Mouse (Mus musculus): ENCODE data around the gene Tuft1. TPM values are rescaled to one million over a fixed set of nuclear protein-coding genes. Genes with fewer than 3 reads are reported as not detected.

Tuft1 gene
- polyA plus RNA-seq, 1 experiment from 2014 or later, result 6.7 TPM

GRCm38 (mm10) chr3:94591066-94591465 lies 67.6 kb downstream of the Tuft1 start:
- Histone ChIP-seq H3K4me2 (replicated peaks; ENCODE audit: low read depth, low read length) (no peak overlapping the region), H3K27ac (ENCODE audit: low read depth, low read length) (no peak overlapping the region), H3K4me3 (ENCODE audit: low read length) (no peak overlapping the region), H3K36me3 (ENCODE audit: control insufficient read depth, insufficient read depth, low read length) (no peaks in the 10 kb centered on the region), H3K27me3 (ENCODE audit: control insufficient read depth, insufficient read depth, low read length) (no peaks in the 10 kb centered on the region), H3K4me1 (ENCODE audit: control insufficient read depth, insufficient read depth, low read length) (no peaks in the 10 kb centered on the region), H3K9me3 (ENCODE audit: control insufficient read depth, low read length) (no peaks in the 10 kb centered on the region; the same call in 1 of the 2 replicates), H3K9ac (ENCODE audit: low read depth, low read length) (no peak overlapping the region)
- ATAC-seq (ENCODE audit: low FRiP score, low TSS enrichment), result no peak
- WGBS, result 76% methylated on average over 5 of the region's 5 CpGs

DNA sequence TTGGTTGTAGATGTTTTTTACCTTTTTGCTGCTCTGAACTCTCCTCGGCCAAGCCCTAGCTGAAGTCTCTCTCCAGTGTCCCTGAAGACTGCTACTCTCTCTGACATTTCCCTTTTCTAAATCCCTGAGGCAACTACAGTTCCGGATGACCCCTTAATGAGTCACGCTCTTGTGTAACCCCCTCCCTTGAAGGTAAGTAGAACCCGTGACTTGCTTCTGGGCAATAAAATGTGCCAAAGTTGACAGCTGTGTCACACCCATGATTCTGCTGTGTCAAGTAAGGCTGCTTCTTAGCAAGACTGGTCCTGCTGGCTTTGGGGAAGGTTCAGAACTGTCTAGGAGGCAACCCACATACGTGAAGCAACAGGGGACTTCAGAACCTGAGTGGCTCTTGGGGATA lies 70.7 kb downstream of the Tuft1 start:
- Histone ChIP-seq H3K4me3 (ENCODE audit: low read length) (no peak overlapping the region), H3K9me3 (ENCODE audit: control insufficient read depth, low read length) (no peaks in the 10 kb centered on the region; the same call in 1 of the 2 replicates), H3K27me3 (ENCODE audit: control insufficient read depth, insufficient read depth, low read length) (no peaks in the 10 kb centered on the region), H3K9ac (ENCODE audit: low read depth, low read length) (no peak overlapping the region), H3K4me2 (replicated peaks; ENCODE audit: low read depth, low read length) (no peak overlapping the region), H3K36me3 (ENCODE audit: control insufficient read depth, insufficient read depth, low read length) (no peaks in the 10 kb centered on the region), H3K27ac (ENCODE audit: low read depth, low read length) (no peak overlapping the region), H3K4me1 (ENCODE audit: control insufficient read depth, insufficient read depth, low read length) (no peaks in the 10 kb centered on the region)
- no peak for ATAC-seq (ENCODE audit: low FRiP score, low TSS enrichment)
- whole genome bisulfite sequencing, result 39% methylated on average over 5 of the region's 5 CpGs

DNA sequence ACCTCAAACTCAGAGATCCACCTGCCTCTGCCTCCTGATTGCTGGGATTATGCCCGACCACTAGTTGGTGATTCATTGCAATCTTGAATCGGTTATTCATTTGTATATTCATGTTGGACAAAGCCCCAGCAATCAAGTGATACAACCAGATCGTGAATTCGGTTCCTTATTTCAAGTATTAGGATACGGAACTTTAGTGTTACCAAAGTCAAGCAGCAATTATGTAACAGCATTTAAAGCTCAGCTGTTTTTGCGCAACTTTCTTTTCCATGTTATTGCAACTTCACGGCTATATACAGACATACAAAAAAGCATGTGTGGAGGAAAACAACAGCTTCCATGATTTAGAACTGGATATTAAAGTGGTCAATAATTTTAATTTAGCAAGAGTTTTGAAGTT lies 75.7 kb downstream of the Tuft1 start:
- Histone ChIP-seq H3K4me2 (replicated peaks; ENCODE audit: low read depth, low read length) (no peak overlapping the region), H3K36me3 (ENCODE audit: control insufficient read depth, insufficient read depth, low read length) (no peaks in the 10 kb centered on the region), H3K27ac (ENCODE audit: low read depth, low read length) (no peak overlapping the region), H3K9ac (ENCODE audit: low read depth, low read length) (no peak overlapping the region), H3K4me3 (ENCODE audit: low read length) (no peak overlapping the region), H3K4me1 (ENCODE audit: control insufficient read depth, insufficient read depth, low read length) (peaks cover 10% of the 10 kb centered on the region; the same call in 1 of the 2 replicates), H3K27me3 (ENCODE audit: control insufficient read depth, insufficient read depth, low read length) (no peaks in the 10 kb centered on the region), H3K9me3 (ENCODE audit: control insufficient read depth, low read length) (no peaks in the 10 kb centered on the region)
- 73% methylated on average over 7 of the region's 7 CpGs for WGBS
- ATAC-seq (ENCODE audit: low FRiP score, low TSS enrichment), result no peak

DNA sequence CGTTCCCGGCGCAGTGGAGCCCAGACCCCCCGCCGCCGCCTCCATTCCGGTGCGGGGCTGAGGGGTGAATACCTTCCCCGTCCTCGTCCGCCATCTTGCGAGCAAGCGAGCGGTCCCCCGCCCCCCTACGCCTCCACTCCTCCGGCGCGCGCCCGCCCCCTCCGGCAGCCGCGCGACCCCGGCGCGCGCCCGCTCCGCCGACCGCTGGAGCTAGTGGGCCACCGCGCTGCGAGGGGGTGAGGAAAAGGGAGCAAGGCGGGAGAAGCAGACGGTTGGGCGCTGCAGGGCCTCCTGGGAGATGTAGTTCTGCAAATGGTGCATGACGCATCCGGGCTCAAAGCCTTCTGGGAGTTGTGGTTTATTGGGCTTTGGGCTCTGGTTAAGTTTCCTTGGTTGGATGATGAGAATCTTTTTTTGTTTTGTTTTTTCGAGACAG lies 76.2 kb downstream of the Tuft1 start, which contains the start of gene Snx27:
Gene Snx27 (minus strand): TSS at position 261 of the 436 bp plus-strand sequence.
- WGBS, result 1% methylated on average over 36 of the region's 42 CpGs
- Histone ChIP-seq H3K9me3 (ENCODE audit: control insufficient read depth, low read length) (no peaks in the 10 kb centered on the region), H3K4me2 (replicated peaks; ENCODE audit: low read depth, low read length) (peak within 1 kb of the TSS; percentile 82), H3K4me1 (ENCODE audit: control insufficient read depth, insufficient read depth, low read length) (peaks cover 10% of the 10 kb centered on the region; the same call in 1 of the 2 replicates), H3K27ac (ENCODE audit: low read depth, low read length) (peak within 1 kb of the TSS; percentile 60; the same call in 1 of the 2 replicates), H3K36me3 (ENCODE audit: control insufficient read depth, insufficient read depth, low read length) (no peaks in the 10 kb centered on the region), H3K4me3 (ENCODE audit: low read length) (peak within 1 kb of the TSS; percentile 90), H3K27me3 (ENCODE audit: control insufficient read depth, insufficient read depth, low read length) (no peaks in the 10 kb centered on the region), H3K9ac (ENCODE audit: low read depth, low read length) (peak within 1 kb of the TSS; percentile 87)
- ATAC-seq (ENCODE audit: low FRiP score, low TSS enrichment), result peak; percentile 99

DNA sequence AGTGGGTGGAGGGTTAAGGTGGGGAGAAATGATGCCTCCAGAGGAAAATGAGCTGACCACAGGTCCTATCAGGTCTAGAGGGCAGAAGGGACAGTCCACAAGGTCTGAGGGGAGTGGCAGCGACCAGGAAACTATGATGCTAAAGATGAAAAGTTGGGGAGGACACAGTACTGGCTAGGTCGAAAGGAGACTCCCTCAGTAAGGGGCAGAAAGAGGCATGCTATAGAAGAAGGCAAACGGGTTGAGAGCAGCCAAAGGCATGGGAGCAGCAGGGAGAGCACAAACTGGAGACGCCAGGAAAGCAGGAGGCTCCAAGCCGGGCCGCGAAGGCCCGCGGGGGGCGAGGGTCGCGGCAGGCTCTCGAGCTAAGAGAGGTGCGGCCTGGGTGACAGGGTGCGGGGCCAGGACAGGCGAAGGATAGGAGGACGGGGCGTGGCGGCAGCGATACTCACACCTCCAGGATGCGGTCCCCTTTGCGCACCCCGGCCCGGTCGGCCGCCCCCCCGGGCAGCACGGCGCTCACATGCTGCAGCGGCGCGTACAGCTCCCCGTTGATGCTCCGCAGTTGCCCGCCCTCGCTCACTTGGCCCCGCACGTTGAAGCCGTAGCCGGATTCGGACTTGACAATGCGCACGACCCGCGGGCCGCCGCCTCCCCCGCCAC lies 76.7 kb downstream of the Tuft1 start:
- Histone ChIP-seq H3K4me2 (replicated peaks; ENCODE audit: low read depth, low read length) (peak overlapping the region; percentile 82), H3K9ac (ENCODE audit: low read depth, low read length) (peak overlapping the region; percentile 87), H3K27ac (ENCODE audit: low read depth, low read length) (peak overlapping the region; percentile 60; the same call in 1 of the 2 replicates), H3K36me3 (ENCODE audit: control insufficient read depth, insufficient read depth, low read length) (no peaks in the 10 kb centered on the region), H3K4me3 (ENCODE audit: low read length) (peak overlapping the region; percentile 90), H3K9me3 (ENCODE audit: control insufficient read depth, low read length) (no peaks in the 10 kb centered on the region), H3K4me1 (ENCODE audit: control insufficient read depth, insufficient read depth, low read length) (peaks cover 10% of the 10 kb centered on the region; the same call in 1 of the 2 replicates), H3K27me3 (ENCODE audit: control insufficient read depth, insufficient read depth, low read length) (no peaks in the 10 kb centered on the region)
- WGBS, result 1% methylated on average over 37 of the region's 48 CpGs
- peak; percentile 80 for ATAC-seq (ENCODE audit: low FRiP score, low TSS enrichment)

GRCm38 (mm10) chr3:94581138-94581780 lies 77.4 kb downstream of the Tuft1 start:
- 4% methylated on average over 16 of the region's 16 CpGs for WGBS
- Histone ChIP-seq H3K9me3 (ENCODE audit: control insufficient read depth, low read length) (no peaks in the 10 kb centered on the region), H3K27ac (ENCODE audit: low read depth, low read length) (no peak overlapping the region), H3K9ac (ENCODE audit: low read depth, low read length) (peak overlapping the region; percentile 87), H3K36me3 (ENCODE audit: control insufficient read depth, insufficient read depth, low read length) (no peaks in the 10 kb centered on the region), H3K4me2 (replicated peaks; ENCODE audit: low read depth, low read length) (peak overlapping the region; percentile 82), H3K27me3 (ENCODE audit: control insufficient read depth, insufficient read depth, low read length) (no peaks in the 10 kb centered on the region), H3K4me1 (ENCODE audit: control insufficient read depth, insufficient read depth, low read length) (peaks cover 10% of the 10 kb centered on the region; the same call in 1 of the 2 replicates), H3K4me3 (ENCODE audit: low read length) (peak overlapping the region; percentile 90)
- no peak for ATAC-seq (ENCODE audit: low FRiP score, low TSS enrichment)

DNA sequence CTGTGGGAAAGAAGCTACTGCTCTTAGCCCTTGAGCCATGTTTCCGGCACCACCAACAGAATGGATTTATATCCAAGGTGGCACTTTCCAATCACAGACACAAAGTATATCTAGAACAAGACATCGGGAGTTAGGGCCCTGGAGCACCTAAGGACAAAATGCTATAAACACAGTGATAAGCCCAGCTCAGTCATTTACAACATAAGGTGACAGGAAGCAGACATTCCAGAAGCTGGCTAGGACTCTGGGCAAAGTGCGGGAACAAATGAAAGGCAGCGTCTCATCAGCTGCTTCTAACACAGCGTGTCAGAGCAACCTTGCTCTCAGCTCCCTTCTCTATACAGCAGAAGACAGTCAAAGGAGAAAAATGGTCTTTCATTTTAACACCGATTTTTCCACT lies 84.2 kb downstream of the Tuft1 start:
- no peak overlapping the region for H3K9ac ChIP-seq (ENCODE audit: low read depth, low read length)
- no peak overlapping the region for H3K4me3 ChIP-seq (ENCODE audit: low read length)
- no peak overlapping the region for H3K27ac ChIP-seq (ENCODE audit: low read depth, low read length)
- no peaks in the 10 kb centered on the region for H3K27me3 ChIP-seq (ENCODE audit: control insufficient read depth, insufficient read depth, low read length)
- 78% methylated on average over 6 of the region's 6 CpGs for WGBS
- no peaks in the 10 kb centered on the region for H3K9me3 ChIP-seq (ENCODE audit: control insufficient read depth, low read length)
- H3K36me3 ChIP-seq (ENCODE audit: control insufficient read depth, insufficient read depth, low read length), result no peaks in the 10 kb centered on the region
- ATAC-seq (ENCODE audit: low FRiP score, low TSS enrichment), result no peak
- H3K4me1 ChIP-seq (ENCODE audit: control insufficient read depth, insufficient read depth, low read length), result 0 out of 2 replicates have a peak, but pooled peaks cover 2% of the 10 kb centered on the region
- H3K4me2 ChIP-seq (replicated peaks; ENCODE audit: low read depth, low read length), result no peak overlapping the region

DNA sequence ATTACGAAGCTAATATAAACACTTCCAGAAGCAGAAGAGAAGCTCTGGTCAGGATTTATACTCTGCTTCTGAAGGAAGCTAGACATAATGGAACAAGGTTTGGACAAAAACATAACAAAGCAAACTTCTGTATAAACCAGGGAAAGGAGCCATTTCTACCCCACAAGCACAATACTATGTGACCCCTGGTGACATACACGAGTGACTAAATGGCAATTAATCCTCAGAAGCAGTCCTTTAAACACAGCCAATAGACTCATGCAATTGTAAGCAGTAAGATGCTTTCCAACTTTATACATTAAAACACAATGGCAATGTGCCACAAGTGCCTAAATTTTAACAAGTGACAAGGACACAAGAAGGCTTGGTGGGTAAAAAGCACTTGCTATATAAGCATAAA lies 91.4 kb downstream of the Tuft1 start:
- Histone ChIP-seq H3K4me3 (ENCODE audit: low read length) (no peak overlapping the region), H3K36me3 (ENCODE audit: control insufficient read depth, insufficient read depth, low read length) (no peaks in the 10 kb centered on the region), H3K27me3 (ENCODE audit: control insufficient read depth, insufficient read depth, low read length) (no peaks in the 10 kb centered on the region), H3K27ac (ENCODE audit: low read depth, low read length) (no peak overlapping the region), H3K9me3 (ENCODE audit: control insufficient read depth, low read length) (no peaks in the 10 kb centered on the region), H3K9ac (ENCODE audit: low read depth, low read length) (no peak overlapping the region), H3K4me1 (ENCODE audit: control insufficient read depth, insufficient read depth, low read length) (no peaks in the 10 kb centered on the region), H3K4me2 (replicated peaks; ENCODE audit: low read depth, low read length) (no peak overlapping the region)
- ATAC-seq (ENCODE audit: low FRiP score, low TSS enrichment), result no peak
- 37% methylated on average over 2 of the region's 2 CpGs for WGBS

GRCm38 (mm10) chr3:94565557-94565956 lies 93.1 kb downstream of the Tuft1 start:
- no peak overlapping the region for H3K4me3 ChIP-seq (ENCODE audit: low read length)
- no peaks in the 10 kb centered on the region for H3K27me3 ChIP-seq (ENCODE audit: control insufficient read depth, insufficient read depth, low read length)
- H3K36me3 ChIP-seq (ENCODE audit: control insufficient read depth, insufficient read depth, low read length), result peaks cover 7% of the 10 kb centered on the region; the same call in 1 of the 2 replicates
- H3K9ac ChIP-seq (ENCODE audit: low read depth, low read length), result no peak overlapping the region
- no peak overlapping the region for H3K27ac ChIP-seq (ENCODE audit: low read depth, low read length)
- no peaks in the 10 kb centered on the region; the same call in 1 of the 2 replicates for H3K4me1 ChIP-seq (ENCODE audit: control insufficient read depth, insufficient read depth, low read length)
- no peaks in the 10 kb centered on the region for H3K9me3 ChIP-seq (ENCODE audit: control insufficient read depth, low read length)
- H3K4me2 ChIP-seq (replicated peaks; ENCODE audit: low read depth, low read length), result no peak overlapping the region
- 85% methylated on average over 2 of the region's 2 CpGs for WGBS
- ATAC-seq (ENCODE audit: low FRiP score, low TSS enrichment), result no peak

All from kidney, embryonic 14.5 days (tissue).